Mouse (Mus musculus): ENCODE results near the gene Grm7.
A peak's percentile ranks its signal among the peaks of the same experiment; 100 is the strongest.

Gene Grm7

DNA sequence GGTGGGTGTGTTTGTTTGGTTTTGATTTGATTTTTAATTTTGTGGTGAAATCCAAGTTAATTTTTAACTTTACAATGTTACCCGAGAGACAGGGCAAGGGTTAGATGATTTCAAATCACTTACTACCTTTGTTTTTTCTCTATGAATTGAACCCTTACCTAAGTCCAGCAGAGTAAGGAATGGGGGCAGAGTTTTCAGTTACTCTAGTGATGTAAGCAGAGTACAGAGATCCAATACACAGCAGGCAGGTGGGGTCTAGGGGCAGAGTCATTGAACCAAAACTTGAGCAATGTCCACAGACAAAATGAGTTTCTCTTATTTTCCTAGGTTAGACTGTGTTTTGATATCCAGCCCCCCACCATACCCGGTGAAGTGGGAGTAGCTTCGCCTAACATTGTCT is 723.2 kb downstream of the Grm7 start:
- no peak for DNase-seq

DNA sequence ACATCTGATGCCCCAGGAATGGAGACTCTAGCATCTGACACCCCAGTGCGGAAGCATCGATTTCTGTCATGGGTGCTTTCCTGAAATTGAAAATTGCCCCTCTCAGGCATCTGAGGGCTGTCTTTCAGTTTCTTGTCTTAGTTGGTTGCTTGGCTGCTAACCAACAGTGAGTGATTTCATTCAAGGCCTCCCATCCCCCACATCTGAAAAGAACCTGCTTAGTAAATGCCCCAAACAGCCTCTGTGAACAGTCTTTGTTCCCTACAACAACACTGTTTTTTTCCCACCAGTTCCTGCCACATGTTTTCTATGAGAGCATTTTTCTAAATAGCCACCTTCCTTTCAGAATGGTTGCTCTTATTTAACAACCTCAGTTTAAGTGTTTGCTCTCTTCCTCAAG is 723.6 kb downstream of the Grm7 start:
- DNase-seq, result peak; percentile 31

- DNase-seq, result peak; percentile 55
Measured at GRCm38 (mm10) chr6:111371581-111372349, 726.4 kb downstream of the Grm7 start.

GRCm38 (mm10) chr6:111372626-111373380 is 727.4 kb downstream of the Grm7 start:
- peak; percentile 32 for DNase-seq

DNA sequence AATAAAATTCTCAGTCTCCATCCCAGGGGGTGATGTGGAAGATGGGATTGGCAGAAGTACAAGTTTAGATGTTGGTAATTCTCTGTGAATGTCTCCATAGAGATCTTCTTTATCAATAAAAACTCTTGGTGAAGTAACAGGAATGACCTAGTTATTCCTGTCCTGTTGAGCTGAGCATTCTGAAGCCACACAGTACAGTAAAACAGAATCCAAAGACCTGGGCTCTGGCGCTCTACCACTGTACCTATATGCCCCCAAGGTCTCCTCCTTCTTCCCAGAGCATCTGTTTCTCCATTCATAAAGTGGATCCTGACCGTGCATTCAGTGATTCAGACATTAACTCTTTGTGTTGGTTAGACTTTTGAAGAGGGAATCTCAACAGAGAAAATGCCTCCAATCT is 735.3 kb downstream of the Grm7 start:
- DNase-seq, result no peak

DNA sequence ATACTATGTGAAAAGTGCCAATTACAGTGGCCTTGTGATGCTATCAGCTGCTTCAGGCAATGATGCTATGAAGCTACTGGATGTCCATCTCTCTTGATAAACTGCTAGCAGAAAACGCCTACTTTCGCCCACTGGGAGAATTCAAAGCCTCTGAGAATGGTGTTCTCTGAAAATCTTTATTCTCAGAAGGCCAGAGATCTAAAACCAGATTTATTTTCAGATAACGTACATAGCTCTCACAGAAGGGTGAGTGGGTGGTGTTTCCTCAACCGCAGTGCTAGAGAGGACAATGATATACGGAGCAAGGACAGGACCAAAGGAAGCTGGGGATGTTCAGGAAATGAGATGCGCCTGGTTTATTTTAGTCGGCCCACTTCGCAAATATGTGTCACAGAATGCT is 763.4 kb downstream of the Grm7 start:
- DNase-seq, result no peak

DNA sequence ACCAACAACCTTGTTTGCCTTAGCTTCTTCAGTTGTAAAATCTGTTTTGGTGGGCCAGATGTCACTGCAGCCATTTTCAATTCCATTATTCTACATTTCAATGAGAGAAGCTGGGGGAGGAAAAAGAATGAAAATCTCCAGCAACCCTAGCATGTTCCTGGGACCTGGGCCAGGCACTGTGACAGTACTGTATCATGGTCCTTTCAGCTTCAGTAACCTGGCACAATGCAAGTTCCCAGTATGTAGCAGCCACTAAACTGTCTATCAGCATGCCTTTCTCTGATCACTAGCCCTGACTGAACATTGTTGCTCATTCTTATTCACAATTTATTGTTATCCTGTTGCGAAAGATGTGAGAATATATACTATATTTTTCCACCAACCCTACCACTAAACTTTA is 779.4 kb downstream of the Grm7 start:
- no peak for DNase-seq

- DNase-seq, result no peak
Measured at GRCm38 (mm10) chr6:111446228-111446627, 800.8 kb downstream of the Grm7 start.

- DNase-seq, result no peak
Measured at GRCm38 (mm10) chr6:111447851-111448250, 802.5 kb downstream of the Grm7 start.

DNA sequence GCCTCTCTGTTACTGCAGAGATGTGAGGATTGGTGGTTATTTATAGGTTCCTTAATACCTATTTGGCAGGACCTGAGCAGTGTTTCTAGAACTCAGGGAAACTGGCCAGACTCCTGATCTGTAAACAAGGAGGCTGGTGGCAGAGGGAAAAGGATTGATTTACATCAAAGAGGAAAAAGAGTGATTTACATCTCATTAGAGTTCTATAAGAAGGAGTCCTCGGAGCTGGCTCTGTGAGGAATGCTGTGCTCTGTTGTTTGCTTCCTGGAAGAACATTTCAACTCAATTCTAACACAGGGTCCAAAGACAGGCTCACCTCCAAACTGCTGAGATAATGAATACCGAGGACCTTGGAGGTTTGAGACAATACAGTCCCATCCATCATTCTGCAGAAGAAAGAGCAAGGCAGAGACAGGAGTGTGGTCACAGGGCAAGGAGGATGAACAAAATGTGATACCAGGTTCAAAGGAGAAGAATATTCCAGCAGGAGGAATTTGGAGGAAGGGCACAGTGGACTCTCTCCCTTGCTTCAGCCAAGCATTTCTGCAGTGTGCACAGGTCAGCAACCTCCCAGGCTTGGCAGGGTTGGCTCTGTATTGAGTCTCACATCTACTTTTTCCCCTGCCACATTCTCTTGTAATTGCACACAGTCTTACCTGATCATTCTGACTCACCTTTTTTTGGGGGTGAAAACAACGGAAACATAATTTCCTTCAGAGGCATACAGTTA is 803.8 kb downstream of the Grm7 start:
- DNase-seq, result no peak

DNA sequence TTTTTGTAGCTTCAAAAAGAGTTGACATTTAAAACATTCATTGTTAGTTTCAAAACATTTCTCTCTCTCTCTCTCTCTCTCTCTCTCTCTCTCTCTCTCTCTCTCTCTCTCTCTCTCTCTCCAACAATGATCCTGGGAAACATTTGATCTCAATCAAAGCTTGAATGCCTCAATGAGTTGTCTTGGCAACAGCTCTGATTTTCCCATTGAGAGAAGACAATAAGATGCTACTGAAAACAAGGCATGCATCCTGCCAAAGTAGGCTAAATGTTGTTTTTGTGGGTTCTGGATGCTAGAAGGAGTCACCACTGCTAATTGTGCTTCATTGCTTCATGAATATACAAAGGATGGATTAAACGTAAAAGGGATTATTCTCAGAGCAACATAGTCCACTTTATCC is 836.5 kb downstream of the Grm7 start:
- no peak for DNase-seq

DNA sequence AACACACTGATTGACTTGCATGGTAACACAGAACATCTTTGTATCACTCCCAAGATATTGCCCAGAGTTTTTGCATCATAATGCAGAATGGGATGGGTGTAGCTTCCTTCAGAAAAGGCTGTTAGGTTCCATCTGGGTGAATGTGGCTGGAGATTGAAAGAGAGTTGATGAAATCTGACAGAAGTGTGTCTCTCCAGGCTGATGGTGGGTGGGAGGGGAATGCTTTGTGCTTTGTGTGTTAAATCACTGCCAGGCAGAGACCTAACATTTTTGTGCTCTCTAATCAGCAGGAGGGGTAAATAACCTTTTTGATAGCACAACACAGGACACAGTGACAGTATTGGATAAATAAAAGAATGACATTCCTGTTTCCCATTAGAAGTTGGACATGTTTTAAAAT is 840.7 kb downstream of the Grm7 start:
- DNase-seq, result no peak

- no peak for DNase-seq
Measured at GRCm38 (mm10) chr6:111487556-111487955, 842.2 kb downstream of the Grm7 start.

- no peak for DNase-seq
Measured at GRCm38 (mm10) chr6:111492166-111492565, 846.8 kb downstream of the Grm7 start.

- no peak for DNase-seq
Measured at GRCm38 (mm10) chr6:111499542-111499941, 854.2 kb downstream of the Grm7 start.

DNA sequence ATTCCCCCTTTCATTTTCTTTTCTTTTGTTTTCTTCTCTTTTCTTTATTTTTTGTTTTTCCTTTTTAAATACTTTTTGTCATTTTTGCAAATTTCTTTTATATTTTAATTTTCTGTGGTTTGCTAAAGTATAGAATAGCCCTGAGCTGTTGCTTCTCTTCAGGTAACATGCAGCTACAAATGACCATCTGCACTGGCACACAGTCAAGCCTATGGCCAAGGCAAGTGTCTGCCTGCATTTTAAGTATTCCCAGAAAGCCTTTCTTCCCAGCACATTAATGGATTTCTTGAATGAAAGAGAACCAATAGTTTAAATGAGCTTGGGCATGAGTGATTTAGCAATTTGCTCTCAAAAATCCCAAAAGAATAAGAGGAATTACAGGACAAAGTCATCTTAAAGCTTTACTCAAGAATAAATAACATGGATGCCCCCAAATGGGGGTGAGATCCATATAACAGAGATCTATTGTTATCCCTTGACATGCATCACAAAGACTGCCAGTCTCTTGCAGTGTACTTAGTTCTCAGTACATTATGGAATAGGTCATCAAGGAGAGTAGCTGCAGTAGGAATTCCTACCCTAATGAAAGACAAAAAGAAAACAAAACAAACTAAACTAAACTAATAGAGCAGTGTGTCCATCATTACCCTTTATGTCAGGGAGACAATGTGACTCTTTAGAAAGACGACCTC is 865.5 kb downstream of the Grm7 start:
- DNase-seq, result no peak

DNA sequence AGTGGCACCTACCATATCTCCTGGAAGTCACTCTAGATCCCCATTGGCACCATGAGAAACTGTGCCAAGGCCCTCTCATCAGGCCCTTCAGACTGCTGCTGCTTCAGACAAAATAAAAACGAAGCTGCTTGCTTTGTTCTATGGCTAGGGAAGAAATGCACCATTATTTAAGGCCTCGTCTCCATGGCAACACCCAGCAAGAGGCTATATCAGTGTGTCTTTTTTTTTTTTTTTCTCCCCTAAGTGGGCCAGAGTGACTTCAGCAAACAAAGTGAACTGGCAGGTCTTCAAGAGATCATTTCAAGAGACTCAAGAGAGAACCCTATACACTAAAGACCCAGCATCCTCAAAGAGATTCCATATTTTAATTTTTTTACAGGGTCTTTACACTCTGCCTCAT is 867.0 kb downstream of the Grm7 start:
- DNase-seq, result peak; percentile 27

GRCm38 (mm10) chr6:111521229-111521628 is 875.8 kb downstream of the Grm7 start:
- no peak for DNase-seq

DNA sequence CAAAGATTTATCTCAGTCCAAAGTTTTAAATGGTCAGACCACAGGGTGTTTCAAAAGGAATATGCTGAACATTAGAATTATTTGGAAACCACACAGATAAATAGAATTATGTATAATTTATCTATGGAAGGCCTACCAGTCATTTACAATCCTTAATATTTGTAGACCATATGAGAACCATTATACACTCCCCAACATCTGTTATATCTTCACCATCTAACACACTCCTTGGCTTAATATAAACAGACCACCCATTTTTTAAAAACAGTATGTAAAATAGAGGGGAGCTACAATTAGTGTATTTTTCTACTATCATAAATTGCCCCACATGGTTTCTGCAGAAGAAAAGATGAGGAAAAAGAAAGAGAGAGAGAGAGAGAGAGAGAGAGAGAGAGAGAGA is 876.7 kb downstream of the Grm7 start:
- no peak for DNase-seq

- DNase-seq, result no peak
Measured at GRCm38 (mm10) chr6:111529985-111530384, 884.6 kb downstream of the Grm7 start.

- no peak for DNase-seq
Measured at GRCm38 (mm10) chr6:111558588-111558987, 913.2 kb downstream of the Grm7 start.

DNA sequence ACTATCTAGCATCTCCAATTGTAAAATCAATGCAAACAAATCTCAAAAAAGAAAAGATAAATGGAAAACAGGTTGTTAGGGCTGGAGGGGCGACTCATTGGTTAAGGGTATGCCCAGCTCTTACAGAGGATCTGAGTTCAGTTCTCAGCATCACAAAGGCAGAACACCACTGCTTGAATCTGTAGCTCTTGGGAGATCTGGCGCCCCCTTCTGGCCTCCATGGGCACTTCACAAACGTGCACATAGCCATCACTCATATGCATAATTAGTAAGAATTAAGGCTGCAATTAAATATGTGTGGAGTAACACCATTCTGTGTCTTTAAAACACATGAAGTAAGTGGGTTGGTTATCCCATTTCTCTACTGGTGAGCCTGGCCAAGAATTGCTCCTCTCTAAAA is 914.1 kb downstream of the Grm7 start:
- DNase-seq, result no peak

- DNase-seq, result no peak
Measured at GRCm38 (mm10) chr6:111561347-111561746, 916.0 kb downstream of the Grm7 start.

Data from embryo, embryonic 11 days (tissue).